Mouse (Mus musculus) MEL (cell line): ENCODE data around the gene Ms4a2. TPM values are rescaled to one million over a fixed set of nuclear protein-coding genes. Genes with fewer than 3 reads are reported as not detected.

ENCODE experiments used
- DNase-seq: peaks from one replicate; pipeline ENCODE4 v3.0.0; 2011; ENCODE audit warnings: low read depth, low spot score
- H3K27ac ChIP-seq: 2 replicates; pipeline ENCODE4 v1.5.1; 2012; ENCODE audit warnings: low read depth, mild to moderate bottlenecking, control low read depth, low read length, moderate library complexity; ENCODE audit not compliant: control insufficient read depth
- H3K27me3 ChIP-seq, 2 experiments: fragments of 150-350 bp in 1 of 2; sonication (generic) in 1 of 2; 2 replicates each; pipeline ENCODE4 v1.6.1; 2012; ENCODE audit warnings: low read length in 2 of 2, mild to moderate bottlenecking in 2 of 2, improper control_type of control experiment in 1 of 2, moderate library complexity in 1 of 2; ENCODE audit not compliant: insufficient read depth in 2 of 2, control insufficient read depth in 1 of 2
- H3K36me3 ChIP-seq, 2 experiments: 2 replicates each; pipeline ENCODE4 v1.6.1; 2012 to 2014; ENCODE audit warnings: low read length in 2 of 2, improper control_type of control experiment in 1 of 2, inconsistent platforms in 1 of 2, mild to moderate bottlenecking in 1 of 2; ENCODE audit not compliant: insufficient read depth in 2 of 2, control insufficient read depth in 1 of 2
- H3K4me1 ChIP-seq, 2 experiments: fragments of 150-350 bp in 1 of 2; sonication (generic) in 1 of 2; 2 replicates each; pipeline ENCODE4 v1.6.1; 2012; ENCODE audit warnings: low read length in 2 of 2, improper control_type of control experiment in 1 of 2, mild to moderate bottlenecking in 1 of 2; ENCODE audit not compliant: insufficient read depth in 2 of 2, control insufficient read depth in 1 of 2
- H3K4me3 ChIP-seq, 2 experiments: fragments of 150-350 bp in 1 of 2; sonication (generic) in 1 of 2; 2 replicates each; pipeline ENCODE4 v1.5.1; 2012; ENCODE audit warnings: low read depth in 2 of 2, low read length in 2 of 2, mild to moderate bottlenecking in 2 of 2, moderate library complexity in 2 of 2, control low read depth in 1 of 2, improper control_type of control experiment in 1 of 2; ENCODE audit not compliant: control insufficient read depth in 1 of 2, insufficient read depth in 1 of 2
- H3K79me2 ChIP-seq: 2 replicates; pipeline ENCODE4 v1.6.1; 2012; ENCODE audit warnings: mild to moderate bottlenecking, low read length, moderate library complexity; ENCODE audit not compliant: control insufficient read depth, poor library complexity, insufficient read depth
- H3K9ac ChIP-seq: 2 replicates; pipeline ENCODE4 v1.6.1; 2012; ENCODE audit warnings: low read depth, mild to moderate bottlenecking, control low read depth, low read length, moderate library complexity; ENCODE audit not compliant: control insufficient read depth, poor library complexity, severe bottlenecking
- H3K9me3 ChIP-seq: fragments of 150-350 bp; sonication (generic); replicated peaks from 2 replicates; pipeline ENCODE4 v1.6.1; 2012; ENCODE audit warnings: mild to moderate bottlenecking, low read length, improper control_type of control experiment, moderate library complexity; ENCODE audit not compliant: insufficient read depth
- BHLHE40 ChIP-seq: IDR thresholded peaks from 2 replicates; pipeline ENCODE4 v1.6.1; 2012; ENCODE audit warnings: low read depth, mild to moderate bottlenecking, inconsistent platforms, low read length, improper control_type of control experiment, borderline replicate concordance
- CHD1 ChIP-seq: IDR thresholded peaks from 2 replicates; pipeline ENCODE4 v1.6.1; 2012; ENCODE audit warnings: low read depth, mild to moderate bottlenecking, inconsistent platforms, low read length, improper control_type of control experiment
- CTCF ChIP-seq, 3 experiments: IDR thresholded peaks in 2 of 3; conservative IDR thresholded peaks in 1 of 3; 2 replicates each; pipeline ENCODE4 v1.5.1; 2011 to 2012; ENCODE audit warnings: low read length in 3 of 3, low read depth in 2 of 3, mild to moderate bottlenecking in 2 of 3, improper control_type of control experiment in 1 of 3, inconsistent platforms in 1 of 3, mixed read lengths in 1 of 3, moderate library complexity in 1 of 3; ENCODE audit not compliant: control insufficient read depth in 1 of 3, insufficient read depth in 1 of 3, poor library complexity in 1 of 3, severe bottlenecking in 1 of 3
- EP300 ChIP-seq, 2 experiments: IDR thresholded peaks; 2 replicates each; pipeline ENCODE4 v1.6.1; 2011; ENCODE audit warnings: improper control_type of control experiment in 2 of 2, low read length in 2 of 2, low read depth in 1 of 2, mild to moderate bottlenecking in 1 of 2
- ETS1 ChIP-seq: IDR thresholded peaks from 2 replicates; pipeline ENCODE4 v1.6.1; 2012; ENCODE audit warnings: low read depth, mild to moderate bottlenecking, inconsistent platforms, low read length, improper control_type of control experiment, moderate library complexity
- GATA1 ChIP-seq: IDR thresholded peaks from 2 replicates; pipeline ENCODE4 v1.6.1; 2011; ENCODE audit warnings: low read depth, low read length, improper control_type of control experiment
- HCFC1 ChIP-seq: IDR thresholded peaks from 2 replicates; pipeline ENCODE4 v1.6.1; 2012; ENCODE audit warnings: low read depth, mild to moderate bottlenecking, inconsistent platforms, low read length, improper control_type of control experiment, moderate library complexity
- KAT2A ChIP-seq: conservative IDR thresholded peaks from 2 replicates; pipeline ENCODE4 v1.6.1; 2012; ENCODE audit warnings: low read depth, low read length, improper control_type of control experiment, inconsistent platforms
- MAFK ChIP-seq: IDR thresholded peaks from 2 replicates; pipeline ENCODE4 v1.6.1; 2011; ENCODE audit warnings: low read depth, mild to moderate bottlenecking, low read length, improper control_type of control experiment, borderline replicate concordance
- MAX ChIP-seq: IDR thresholded peaks from 2 replicates; pipeline ENCODE4 v1.6.1; 2011; ENCODE audit warnings: low read length, improper control_type of control experiment
- MAZ ChIP-seq: IDR thresholded peaks from 2 replicates; pipeline ENCODE4 v1.6.1; 2012; ENCODE audit warnings: low read depth, mild to moderate bottlenecking, inconsistent platforms, low read length, improper control_type of control experiment
- MYC ChIP-seq: IDR thresholded peaks from 2 replicates; pipeline ENCODE4 v1.6.1; 2011; ENCODE audit warnings: low read depth, mild to moderate bottlenecking, low read length, improper control_type of control experiment, moderate library complexity
- NELFE ChIP-seq: IDR thresholded peaks from 2 replicates; pipeline ENCODE4 v1.6.1; 2011; ENCODE audit warnings: low read depth, low read length, improper control_type of control experiment
- POLR2A ChIP-seq, 2 experiments: IDR thresholded peaks; 2 replicates each; pipeline ENCODE4 v1.6.1; 2011 to 2012; ENCODE audit warnings: low read length in 2 of 2, mild to moderate bottlenecking in 2 of 2, control low read depth in 1 of 2, improper control_type of control experiment in 1 of 2, low read depth in 1 of 2, moderate library complexity in 1 of 2; ENCODE audit not compliant: control insufficient read depth in 1 of 2, insufficient read depth in 1 of 2, poor library complexity in 1 of 2
- POLR2AphosphoS2 ChIP-seq: IDR thresholded peaks from 2 replicates; pipeline ENCODE4 v1.6.1; 2011; ENCODE audit warnings: low read length, improper control_type of control experiment
- RAD21 ChIP-seq: IDR thresholded peaks from 2 replicates; pipeline ENCODE4 v1.6.1; 2011; ENCODE audit warnings: mild to moderate bottlenecking, low read depth, low read length, improper control_type of control experiment
- SIN3A ChIP-seq: IDR thresholded peaks from 2 replicates; pipeline ENCODE4 v1.6.1; 2012; ENCODE audit warnings: low read length, improper control_type of control experiment, inconsistent platforms
- TBP ChIP-seq: IDR thresholded peaks from 2 replicates; pipeline ENCODE4 v1.8.0; 2011; ENCODE audit warnings: low read depth, low read length, improper control_type of control experiment
- TCF12 ChIP-seq: IDR thresholded peaks from 2 replicates; pipeline ENCODE4 v1.6.1; 2014; ENCODE audit warnings: low read depth, mild to moderate bottlenecking, inconsistent platforms, low read length, improper control_type of control experiment, moderate library complexity
- UBTF ChIP-seq: IDR thresholded peaks from 2 replicates; pipeline ENCODE4 v1.6.1; 2012; ENCODE audit warnings: low read depth, mild to moderate bottlenecking, inconsistent platforms, low read length, improper control_type of control experiment, moderate library complexity, borderline replicate concordance; ENCODE audit not compliant: insufficient read depth
- ZKSCAN1 ChIP-seq: IDR thresholded peaks from 2 replicates; pipeline ENCODE4 v1.6.1; 2012; ENCODE audit warnings: low read depth, mild to moderate bottlenecking, inconsistent platforms, low read length, improper control_type of control experiment, moderate library complexity
- ZMIZ1 ChIP-seq: IDR thresholded peaks from 2 replicates; pipeline ENCODE4 v1.6.1; 2012; ENCODE audit warnings: low read depth, mild to moderate bottlenecking, inconsistent platforms, low read length, improper control_type of control experiment, moderate library complexity
- polyA plus RNA-seq, 2 experiments: library from polyadenylated mRNA; stranded (reverse) in 1 of 2; unstranded in 1 of 2; fragments of >175 nt in 1 of 2; fragments of >200 nt in 1 of 2; gene quantifications; 2 replicates each; pipeline versions ENCODE4 v1.2.1 to v1.2.4; 2012; ENCODE audit warnings: low replicate concordance in 2 of 2, low read depth in 1 of 2; ENCODE audit not compliant: insufficient read length in 2 of 2, insufficient read depth in 1 of 2, missing spikeins in 1 of 2
- total RNA-seq: library from RNA; depleted of rRNA; stranded (reverse); fragments of 300-350 nt; gene quantifications from 2 replicates; pipeline ENCODE4 v1.2.3, GENCODE M21; 2012

Gene Ms4a2
- total and polyA plus RNA-seq, 3 experiments: 0.32 to 3.1 TPM; not detected in 1

- Histone ChIP-seq H3K27me3 (peaks cover 5 to 7% of the 10 kb centered on the region in 2 experiments; a peak in 3 of 4 replicates), H3K4me3 (no peak within 1 kb of the TSS), H3K27ac (no peak within 1 kb of the TSS), H3K9ac (no peak within 1 kb of the TSS), H3K4me1 (no peaks in the 10 kb centered on the region), H3K36me3 (no peaks in the 10 kb centered on the region), H3K9me3 (no peaks in the 10 kb centered on the region), H3K79me2 (no peaks in the 10 kb centered on the region)
- DNase-seq: no peak
- TF ChIP-seq CTCF (IDR thresholded peaks at IDR 0.05 in 2 of 3, conservative IDR thresholded peaks at IDR 0.05 in 1 of 3; ENCODE audit: control insufficient read depth in 1 of 3, insufficient read depth in 1 of 3, low read depth in 2 of 3, low read length in 3 of 3, poor library complexity in 1 of 3, severe bottlenecking in 1 of 3) (no peak), NELFE (no peak), EP300 (IDR thresholded peaks at IDR 0.05; ENCODE audit: low read depth in 1 of 2, low read length in 2 of 2) (no peak), POLR2AphosphoS2 (no peak), TBP (no peak), KAT2A (no peak), UBTF (no peak), GATA1 (no peak), MYC (no peak), MAZ (no peak), MAX (no peak), MAFK (no peak)
Observed at GRCm38 (mm10) chr19:11660459-11660858, 36.9 kb upstream of the Ms4a2 start, which contains the start of gene Oosp2. Oosp2 (minus strand) TSS chr19:11660559.

DNA sequence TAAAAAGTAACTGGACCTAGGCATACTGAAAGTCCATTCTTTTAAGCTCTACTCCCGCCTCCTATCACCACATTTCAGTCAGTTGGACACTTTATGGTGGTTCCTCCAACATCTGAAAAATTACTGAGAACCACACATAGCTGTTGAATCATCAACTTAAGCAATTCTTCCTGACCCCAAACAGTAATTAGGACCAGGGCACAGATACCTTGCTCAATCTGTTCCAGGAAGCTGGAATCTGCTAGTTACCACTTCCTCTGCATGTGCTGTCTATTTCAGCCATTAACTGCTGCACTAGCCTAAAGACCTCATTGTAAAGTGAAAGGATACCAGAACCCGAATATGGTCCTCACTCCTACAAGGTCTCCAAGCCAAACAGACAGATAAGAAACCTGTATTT, 35.6 kb upstream of the Ms4a2 start:
- H3K9me3 ChIP-seq: no peaks in the 10 kb centered on the region
- H3K9ac ChIP-seq: no peak overlapping the region
- H3K27me3 ChIP-seq: peaks cover 5 to 7% of the 10 kb centered on the region in 2 experiments; a peak in 3 of 4 replicates
- no peaks in the 10 kb centered on the region for H3K4me1 ChIP-seq
- no peak overlapping the region for H3K27ac ChIP-seq
- H3K4me3 ChIP-seq: no peak overlapping the region
- no peaks in the 10 kb centered on the region for H3K36me3 ChIP-seq
- no peaks in the 10 kb centered on the region for H3K79me2 ChIP-seq
- TF ChIP-seq ZKSCAN1 (no peak), BHLHE40 (no peak), TCF12 (no peak), GATA1 (no peak), SIN3A (no peak), POLR2AphosphoS2 (no peak), CHD1 (no peak), EP300 (IDR thresholded peaks at IDR 0.05; ENCODE audit: low read depth in 1 of 2, low read length in 2 of 2) (no peak), ETS1 (no peak), MAX (no peak), RAD21 (no peak), HCFC1 (no peak), POLR2A (IDR thresholded peaks at IDR 0.05; ENCODE audit: control insufficient read depth in 1 of 2, insufficient read depth in 1 of 2, low read depth in 1 of 2, low read length in 2 of 2, poor library complexity in 1 of 2) (no peak), ZMIZ1 (no peak)
- TF ChIP-seq, all 39 proteins: peak for 0
- DNase-seq: no peak
